Mouse (Mus musculus): ENCODE data around the gene Sec61a2. TPM values are rescaled to one million over a fixed set of nuclear protein-coding genes. Genes with fewer than 3 reads are reported as not detected.

Gene Sec61a2
- polyA plus RNA-seq (2012; rRNA removed): 70.7 and 71.1 TPM in 2 replicates

DNA sequence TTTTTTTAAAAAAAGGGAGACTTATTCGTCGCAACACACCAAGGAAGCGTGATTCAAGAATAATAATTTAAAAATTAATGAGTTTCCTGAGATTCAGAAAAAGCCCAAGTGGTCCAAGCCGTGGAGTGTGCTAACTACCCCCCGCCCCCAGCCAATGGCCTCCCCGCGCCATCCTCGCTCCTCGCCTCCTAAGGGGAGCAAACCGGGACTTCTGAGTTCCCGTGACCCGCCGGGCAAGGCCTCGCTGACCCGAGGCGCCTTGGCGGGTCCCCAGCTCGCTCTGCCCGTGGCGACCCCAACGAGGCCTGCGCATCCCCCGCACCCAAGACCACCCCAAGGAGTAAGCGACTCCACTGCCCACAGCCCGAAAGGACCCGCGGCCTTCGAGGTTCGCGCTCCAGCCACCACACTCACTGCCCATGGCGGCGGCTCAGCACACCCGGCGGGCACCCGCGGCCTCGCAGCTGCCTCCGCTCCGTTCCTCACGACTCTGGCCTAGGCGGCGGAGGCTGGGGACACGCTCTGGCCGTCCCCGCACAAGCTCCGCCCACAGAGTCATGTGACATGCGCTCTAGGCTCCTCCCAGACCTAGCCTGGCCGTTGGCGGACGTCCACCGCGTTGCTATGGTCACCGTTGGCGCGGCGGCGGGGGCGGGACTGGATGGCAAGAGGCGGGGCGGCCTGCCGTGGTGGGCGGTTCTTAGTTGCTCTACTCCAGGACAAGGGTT, at the start of gene Sec61a2:
TSS of gene Sec61a2 (minus strand) at position 590 of the 728 bp plus-strand sequence.
- peak; percentile 47 for DNase-seq (ENCODE audit: low read depth)

DNA sequence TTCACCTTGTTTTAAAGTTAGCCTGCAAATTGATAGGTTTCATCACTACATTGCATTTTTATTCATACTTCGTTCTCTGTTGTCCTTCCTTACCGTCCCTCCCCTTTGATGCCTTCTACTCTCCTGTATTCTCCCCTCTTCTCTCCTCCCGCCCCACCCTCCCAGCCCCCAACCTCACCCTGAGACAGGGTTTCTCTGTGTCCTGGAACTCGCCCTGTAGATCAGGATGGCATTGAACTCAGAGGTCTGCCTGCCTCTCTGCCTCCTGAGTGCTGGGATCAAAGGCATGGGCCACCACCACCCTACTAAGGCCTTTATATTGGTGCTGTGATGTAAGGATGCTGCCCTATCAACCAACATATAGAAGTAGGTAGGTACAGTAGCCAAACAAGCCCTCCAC, 47.8 kb upstream of the Sec61a2 start:
- no peak for DNase-seq (ENCODE audit: low read depth)

DNA sequence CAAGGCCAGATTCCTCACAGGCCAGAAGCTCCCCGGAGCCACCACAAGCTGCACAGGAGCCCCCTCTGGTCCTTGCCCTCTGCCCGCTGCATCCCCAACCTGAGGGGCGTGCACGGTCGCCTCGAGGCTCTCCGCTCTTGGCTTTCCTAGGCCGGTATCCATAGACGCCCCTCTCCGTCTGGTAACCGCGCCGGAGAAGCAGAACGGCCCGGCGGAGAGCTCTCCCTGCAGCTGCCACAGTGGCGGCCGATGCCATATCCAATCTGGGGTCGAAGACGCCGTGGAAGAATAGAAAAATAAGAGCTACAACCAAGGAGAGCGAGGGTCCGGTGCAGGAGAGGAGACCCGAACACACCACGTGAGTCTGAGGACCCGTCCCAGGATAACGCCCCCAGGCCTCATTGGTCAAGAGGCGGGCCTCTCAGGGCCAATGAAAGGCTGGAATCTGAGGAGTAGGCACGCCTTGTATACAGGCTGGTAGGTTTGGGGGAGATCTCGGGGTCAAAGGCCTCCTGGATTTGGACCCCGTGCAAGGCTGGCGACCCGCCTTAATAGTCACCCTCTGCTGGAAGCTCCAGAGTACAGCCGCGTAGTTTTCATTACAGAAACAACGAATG, 47.3 kb upstream of the Sec61a2 start, which contains the start of gene Dhtkd1:
TSS of gene Dhtkd1 (minus strand) at position 377 of the 617 bp plus-strand sequence.
- DNase-seq (ENCODE audit: low read depth): no peak

DNA sequence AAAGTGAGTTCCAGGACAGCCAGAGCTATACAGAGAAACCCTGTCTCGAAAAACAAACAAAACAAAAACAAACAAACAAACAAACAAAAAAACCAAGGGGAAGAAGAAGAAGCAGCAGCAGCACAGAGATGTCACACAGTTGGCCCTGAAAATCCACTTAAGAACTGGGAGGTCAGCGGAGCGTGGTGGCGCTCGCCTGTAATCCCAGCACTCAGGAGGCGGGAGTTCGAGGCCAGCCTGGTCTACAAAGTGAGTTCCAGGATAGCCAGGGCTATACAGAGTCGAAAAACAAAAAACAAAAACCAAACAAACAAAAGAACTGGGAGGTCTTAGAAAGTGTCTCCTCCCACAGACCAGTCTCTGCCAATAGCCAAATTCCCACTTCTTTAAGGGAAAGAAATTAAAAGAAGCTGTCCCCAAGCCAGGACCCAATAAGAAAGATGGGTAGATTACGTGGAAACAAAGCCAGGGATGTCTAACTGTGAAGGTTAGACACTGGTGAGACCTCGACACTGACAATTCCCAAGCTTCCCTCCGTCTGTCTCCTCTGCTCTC, 46.7 kb upstream of the Sec61a2 start:
- DNase-seq (ENCODE audit: low read depth): no peak

DNA sequence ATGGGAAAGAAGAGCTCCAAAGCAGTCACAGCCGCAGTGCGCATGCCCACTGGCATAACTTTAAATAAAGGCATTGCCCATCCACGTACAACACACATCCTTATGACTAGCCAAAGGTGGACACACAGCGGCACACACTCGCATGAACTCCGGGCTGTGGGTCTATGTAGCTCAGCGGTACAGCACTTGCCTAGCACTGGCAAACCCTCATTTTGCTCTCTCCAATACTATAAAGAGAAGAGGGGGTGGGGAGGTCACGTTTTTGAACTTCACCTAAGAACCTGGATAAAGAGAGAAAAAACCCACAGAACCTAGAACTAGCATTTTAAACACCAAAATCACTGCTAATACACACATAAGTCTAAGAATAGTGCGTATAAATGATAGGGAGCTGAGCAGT, 45.7 kb upstream of the Sec61a2 start:
- no peak for DNase-seq (ENCODE audit: low read depth)

DNA sequence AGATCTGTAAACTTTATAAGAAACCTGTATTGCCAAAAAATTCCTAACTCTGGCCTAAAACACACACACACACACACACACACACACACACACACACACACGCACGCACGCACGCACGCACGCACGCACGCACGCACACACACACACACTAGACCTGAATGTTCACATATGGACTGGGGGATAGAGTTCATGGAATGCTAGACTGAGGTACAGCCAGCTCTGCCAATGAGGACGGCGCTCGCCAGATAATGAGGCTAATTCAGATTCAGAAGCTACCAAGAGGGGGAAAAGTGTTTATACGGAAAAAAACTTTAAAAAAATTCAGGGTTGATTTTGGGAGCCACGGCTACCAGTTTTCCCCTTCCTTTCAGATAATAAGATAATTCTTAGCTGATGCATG, 44.7 kb upstream of the Sec61a2 start:
- DNase-seq (ENCODE audit: low read depth): no peak

DNA sequence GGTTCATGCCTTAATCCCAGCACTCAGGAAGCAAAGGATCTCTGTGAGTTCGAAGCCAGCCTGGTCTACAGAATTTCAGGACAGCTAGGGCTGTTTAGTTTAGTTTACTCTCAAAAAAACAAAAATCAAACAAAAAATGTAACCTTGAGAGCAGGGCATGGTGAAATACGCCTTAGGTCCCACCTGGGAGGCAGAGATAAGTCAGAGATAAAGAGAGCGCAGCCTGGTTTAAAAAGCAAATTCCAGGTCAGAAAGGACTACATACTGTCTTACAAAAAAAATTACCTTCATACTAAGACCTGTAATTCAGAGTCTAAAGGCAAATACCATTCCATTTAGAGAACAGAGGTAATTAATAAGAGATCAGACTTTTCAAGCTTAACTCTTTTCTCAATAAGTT, 44.1 kb upstream of the Sec61a2 start:
- no peak for DNase-seq (ENCODE audit: low read depth)

DNA sequence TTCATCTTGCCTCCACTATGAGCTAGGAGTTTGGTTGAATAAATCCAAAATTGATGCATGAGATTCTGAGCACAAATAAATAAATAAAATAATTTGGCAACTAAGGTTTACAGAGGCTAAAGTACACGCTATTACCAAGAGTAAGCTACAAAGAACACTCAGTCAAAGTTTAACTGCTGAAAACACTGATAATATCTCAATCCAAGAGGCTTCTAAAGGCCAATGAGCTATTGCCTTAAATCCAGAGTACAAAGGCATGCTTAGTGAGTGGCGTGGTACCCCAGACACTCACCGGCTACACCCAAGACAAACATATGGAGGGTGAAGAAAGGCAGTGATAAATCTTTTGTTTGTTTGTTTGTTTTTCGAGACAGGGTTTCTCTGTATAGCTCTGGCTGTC, 41.3 kb upstream of the Sec61a2 start:
- no peak for DNase-seq (ENCODE audit: low read depth)

DNA sequence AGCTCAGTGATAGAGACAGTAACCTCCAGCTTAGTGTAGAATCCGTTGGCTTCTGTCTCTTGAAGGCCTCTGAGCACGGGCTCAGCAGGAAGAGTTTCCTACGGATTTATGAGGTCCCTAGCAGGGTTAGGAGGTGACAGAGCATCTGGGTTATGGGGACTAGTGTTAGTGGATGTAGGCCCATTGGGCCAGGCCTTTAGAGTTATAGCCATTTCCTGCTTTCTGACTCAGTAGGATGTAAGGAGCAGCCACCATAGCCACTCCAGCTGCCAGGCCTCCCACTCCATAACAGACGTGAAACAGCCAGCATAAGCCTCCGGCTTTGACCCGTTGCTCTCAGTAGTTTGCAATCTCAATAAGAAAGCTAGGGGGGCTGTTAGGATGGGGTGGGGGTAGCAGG, 40.8 kb upstream of the Sec61a2 start:
- DNase-seq (ENCODE audit: low read depth): no peak

DNA sequence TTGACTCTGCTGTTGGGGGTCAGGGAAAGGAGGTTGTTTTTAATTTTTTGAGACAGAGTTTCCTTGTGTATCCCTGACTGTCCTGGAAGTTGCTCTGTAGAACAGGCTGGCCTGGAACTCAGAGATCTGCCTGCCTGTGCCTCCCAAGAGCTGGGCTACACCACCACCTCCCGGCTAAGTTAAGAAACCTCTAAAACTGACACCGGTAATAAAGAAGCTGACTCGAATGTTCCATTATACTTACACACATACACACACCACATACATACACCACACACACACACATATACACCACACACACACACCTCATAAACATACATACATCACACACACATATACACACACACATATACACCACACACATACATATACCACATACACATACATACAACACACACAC, 39.7 kb upstream of the Sec61a2 start:
- no peak for DNase-seq (ENCODE audit: low read depth)

DNA sequence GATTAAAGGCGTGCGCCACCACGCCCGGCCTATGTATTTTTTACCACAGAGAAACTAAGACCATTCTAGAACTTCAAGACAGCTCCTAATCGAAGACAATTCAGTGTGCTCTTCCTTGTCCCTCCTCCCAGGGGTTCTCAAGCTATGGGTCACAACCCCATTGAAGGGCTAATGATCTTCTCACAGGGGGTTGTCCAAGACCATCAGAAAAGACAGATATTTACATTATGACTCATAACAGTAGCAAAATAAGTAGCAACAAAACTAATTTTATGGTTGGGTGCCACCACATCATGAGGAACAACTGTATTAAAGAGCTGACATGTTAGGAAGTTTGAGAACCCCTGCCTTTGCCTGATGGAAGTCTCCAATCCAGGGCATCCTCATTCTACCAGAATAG, 36.7 kb upstream of the Sec61a2 start:
- no peak for DNase-seq (ENCODE audit: low read depth)

DNA sequence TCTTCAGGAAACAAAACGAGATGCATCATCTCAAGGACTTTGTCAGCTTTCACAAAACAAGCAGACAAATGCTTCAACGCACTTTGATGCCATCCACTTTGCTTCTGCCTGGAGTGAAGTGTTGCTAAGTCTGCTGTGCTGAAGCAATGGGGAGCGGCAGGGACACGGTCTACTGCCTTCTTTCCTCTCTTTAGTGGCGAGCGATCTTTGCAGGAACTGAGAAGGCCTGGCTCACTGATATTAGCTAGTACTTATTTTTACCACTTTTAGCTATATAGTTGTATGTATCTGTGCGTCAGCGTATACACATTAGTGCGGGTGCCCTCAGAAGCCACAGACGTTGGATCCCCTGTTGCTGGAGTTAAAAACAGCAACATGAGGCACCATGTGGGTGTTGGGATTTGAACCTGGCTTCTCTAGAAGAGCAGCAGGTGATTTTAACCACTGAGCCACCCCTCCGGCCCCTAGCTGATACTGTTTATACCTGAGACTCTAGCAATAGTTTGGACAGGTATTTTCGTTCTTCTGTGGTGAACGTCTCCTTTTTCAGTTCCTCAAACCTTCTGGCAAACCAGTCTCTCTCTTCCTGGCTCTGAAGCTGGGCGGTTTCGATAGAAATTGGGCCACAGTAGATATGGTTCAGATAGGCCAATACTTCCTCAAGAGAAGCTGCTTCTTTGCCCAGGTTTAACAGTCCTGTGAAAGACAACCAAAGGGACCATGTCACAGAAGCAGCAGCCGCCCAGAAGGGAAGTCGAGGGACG, 35.2 kb upstream of the Sec61a2 start:
- no peak for DNase-seq (ENCODE audit: low read depth)

DNA sequence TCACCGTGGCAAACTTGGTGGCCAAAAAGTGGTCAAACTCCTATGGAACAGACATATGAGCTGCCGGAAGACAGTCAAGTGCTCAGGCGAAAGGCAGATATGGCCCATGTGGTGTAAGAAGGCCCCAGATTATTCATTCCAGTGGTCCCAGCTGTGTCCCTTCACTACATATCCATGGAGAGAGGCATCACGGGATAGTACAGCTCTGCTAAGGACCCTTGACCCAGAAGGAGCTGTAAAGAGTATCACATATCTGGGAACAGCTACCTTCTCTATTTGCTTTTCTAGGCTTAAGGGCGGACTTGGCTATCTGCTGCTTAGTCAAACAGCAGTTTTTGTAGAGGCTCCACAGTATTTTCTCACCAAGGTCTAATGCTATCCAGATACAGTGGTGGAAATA, 34.6 kb upstream of the Sec61a2 start:
- no peak for DNase-seq (ENCODE audit: low read depth)

DNA sequence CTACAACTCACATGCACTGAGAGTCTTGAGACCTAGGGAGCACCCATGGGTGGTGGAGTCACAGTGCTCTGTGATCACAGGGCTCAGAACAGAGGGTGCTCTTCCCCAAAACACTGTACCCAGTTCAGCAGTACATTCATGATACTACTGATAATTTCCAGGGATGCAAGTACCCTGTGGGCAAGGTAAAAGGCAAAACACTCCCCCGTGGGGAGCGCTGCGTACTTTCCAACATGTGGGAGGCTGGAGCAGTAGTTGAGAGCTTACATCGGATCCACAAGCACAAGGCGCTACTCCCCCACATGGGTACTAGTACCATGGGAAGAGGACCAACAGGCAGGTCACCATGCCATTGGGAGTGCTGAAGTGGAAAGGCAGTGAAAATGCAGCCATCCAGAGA, 32.2 kb upstream of the Sec61a2 start:
- DNase-seq (ENCODE audit: low read depth): no peak

DNA sequence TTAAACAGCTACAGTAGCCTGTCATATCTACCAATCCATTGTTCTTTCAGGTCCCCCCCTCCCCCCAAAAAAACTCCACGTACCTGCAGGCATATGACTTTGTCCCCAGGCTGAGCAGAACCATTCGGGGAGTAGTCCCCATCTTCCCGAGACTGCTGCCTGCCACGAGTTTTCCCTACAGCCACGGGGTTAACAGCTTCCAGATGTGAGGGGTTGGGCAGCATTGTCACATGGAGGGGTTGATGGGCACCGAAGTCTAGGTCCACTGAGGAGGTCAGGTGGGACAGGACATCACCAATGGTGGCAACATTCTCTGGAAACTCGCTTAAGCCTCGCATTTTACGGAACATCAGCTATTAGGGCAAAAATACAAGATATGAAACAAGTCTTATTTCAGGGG, 28.6 kb upstream of the Sec61a2 start:
- DNase-seq (ENCODE audit: low read depth): no peak

DNA sequence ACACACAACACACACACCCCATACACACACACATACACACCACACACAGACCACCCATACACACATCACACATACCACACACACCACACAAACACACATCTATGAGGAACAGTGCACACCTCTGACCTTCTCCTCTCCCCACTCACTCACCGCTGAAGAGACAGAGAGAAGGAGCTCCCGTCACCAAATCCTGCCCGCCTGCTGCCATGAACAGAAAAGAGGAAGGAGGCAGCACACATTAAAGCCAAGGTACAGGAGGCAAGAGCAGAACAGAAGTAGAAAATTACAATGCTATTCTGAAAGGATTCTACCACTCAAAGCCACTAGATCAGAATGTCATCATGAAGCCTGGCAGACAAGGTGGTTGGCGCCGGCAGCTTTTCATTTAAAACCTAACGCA, 27.6 kb upstream of the Sec61a2 start:
- no peak for DNase-seq (ENCODE audit: low read depth)

DNA sequence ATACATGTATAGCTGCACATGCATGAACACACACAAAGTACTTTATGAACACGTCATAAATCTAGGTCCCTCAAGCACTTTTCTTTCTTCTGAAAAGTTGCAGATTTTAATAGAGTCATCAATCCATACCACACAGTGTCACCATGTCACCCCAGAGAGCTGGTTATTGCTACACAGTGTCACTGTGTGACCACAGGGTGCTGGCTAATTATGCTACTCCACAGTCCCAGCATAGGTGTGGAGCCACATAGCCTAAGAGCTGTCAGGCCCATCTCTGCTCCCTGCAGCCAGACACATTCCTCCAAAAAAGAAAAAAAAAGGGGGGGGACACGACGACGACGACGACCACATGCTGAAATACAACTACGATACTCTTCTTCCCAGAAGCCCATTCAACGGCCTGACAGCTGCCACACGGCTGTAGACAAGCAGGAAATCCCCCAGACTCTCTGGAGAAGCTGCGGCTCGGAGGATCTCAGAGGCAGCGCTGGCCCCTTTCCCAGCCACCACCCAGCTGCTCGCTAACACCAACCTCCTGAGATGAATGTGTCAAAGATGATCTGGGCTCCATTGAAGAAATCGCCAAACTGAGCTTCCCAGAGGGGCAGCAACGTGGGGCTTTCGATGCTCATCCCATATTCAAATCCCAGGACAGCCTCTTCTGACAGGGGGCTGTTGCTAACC, 16.2 kb upstream of the Sec61a2 start:
- no peak for DNase-seq (ENCODE audit: low read depth)

DNA sequence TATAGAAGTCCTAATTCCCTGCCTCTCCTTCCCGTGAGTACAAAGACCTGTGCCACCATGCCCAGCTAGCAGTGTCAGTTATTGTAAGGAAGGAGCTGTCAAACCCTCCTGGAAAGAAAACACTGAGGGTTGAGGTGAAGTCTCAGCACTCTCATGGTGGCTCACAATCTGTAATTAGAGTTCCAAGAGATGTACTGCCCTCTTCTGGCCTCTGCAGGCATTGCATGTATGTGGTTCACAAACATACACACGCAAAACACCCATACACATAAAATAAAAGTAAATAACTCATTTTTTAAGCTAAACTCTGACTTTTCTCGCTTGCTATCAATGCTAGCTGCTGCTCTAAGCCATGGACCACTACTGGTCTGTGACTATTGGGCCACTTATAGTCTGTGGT, 11.4 kb upstream of the Sec61a2 start:
- no peak for DNase-seq (ENCODE audit: low read depth)

DNA sequence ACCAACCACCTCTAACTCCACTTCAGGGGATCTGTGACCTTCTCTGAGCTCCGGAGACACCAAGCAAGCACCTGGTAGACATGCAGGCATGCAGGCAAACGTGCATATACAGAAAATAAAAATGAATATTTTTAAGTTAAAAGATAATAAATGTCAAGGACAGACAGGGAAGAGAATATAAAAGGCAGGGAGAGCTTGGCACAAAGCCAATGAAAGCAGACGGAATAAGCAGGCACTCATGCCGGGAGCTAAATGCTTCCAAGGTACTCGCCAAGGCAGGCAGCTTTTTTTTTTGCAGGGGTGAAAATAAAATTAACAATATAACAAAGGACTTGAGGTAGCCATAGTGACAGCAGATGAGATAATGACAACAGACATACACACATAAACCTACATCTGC, 10.9 kb upstream of the Sec61a2 start:
- no peak for DNase-seq (ENCODE audit: low read depth)

DNA sequence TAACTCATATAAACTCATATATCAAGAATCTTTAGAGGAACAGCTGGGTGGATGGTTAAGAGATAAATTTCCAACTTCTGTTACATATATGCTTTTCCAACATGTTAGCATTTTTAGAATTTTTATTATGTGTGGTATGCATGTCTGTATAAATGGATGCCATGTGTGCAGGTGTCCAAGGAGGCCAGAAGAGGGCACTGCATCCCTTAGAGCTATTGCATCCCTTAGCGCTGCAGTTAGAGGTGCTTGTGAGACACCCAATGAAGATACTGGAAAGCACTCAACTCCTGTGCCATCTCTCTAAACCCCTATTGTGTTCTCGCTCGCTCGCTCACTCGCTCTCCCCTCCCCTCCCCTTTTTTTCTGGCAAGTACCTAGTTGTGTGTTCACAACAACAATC, 4.9 kb upstream of the Sec61a2 start:
- DNase-seq (ENCODE audit: low read depth): no peak

DNA sequence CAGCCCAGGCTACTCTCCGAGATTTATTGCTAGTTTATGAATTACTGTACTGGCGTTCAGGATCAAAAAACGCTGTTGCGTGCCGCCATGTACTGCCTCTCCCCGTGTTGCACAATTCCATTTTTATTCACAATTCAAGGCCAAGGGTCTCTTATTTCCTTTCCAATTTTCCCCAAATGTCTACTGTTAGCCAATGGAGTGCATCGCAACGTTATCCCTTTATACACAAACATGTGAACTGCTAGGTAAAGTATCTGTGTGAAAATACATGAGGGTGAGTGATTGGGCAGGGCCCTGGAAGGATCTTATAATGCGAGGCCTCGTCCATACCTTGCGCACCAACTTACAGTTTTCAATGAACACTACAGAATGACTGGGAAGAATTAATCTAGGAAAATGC, 936 bp downstream of the Sec61a2 start:
- peak; percentile 33 for DNase-seq (ENCODE audit: low read depth)

DNA sequence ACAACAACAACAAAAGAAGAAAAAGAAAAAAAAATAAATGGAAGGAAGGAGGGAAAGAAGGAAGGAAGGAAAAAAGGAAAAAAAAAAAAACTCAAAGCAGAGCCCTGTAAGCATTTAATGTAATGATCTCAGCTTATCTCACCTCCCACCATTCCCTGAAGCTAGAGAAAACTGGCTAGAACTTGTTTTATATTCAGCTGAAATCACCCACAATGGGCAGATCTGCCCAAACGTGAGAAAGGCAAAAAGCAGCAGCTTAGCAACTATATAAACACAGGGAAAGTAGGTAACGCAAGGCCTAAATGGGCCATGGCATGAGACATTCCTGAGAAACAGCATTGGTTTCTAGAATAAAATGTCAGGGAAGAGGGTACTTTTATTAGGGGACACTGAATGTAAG, 5.8 kb downstream of the Sec61a2 start:
- DNase-seq (ENCODE audit: low read depth): no peak
